Mouse (Mus musculus) left cerebral cortex, postnatal 14 days (tissue): ENCODE measurements around the gene Rtl10. TPM values are rescaled to one million over a fixed set of nuclear protein-coding genes. Genes with fewer than 3 reads are reported as not detected.

Experiments used
- DNase-seq, 2 experiments: peaks; one replicate each; pipeline ENCODE4 v3.0.0; 2021 to 2022; ENCODE audit warnings: low spot score in 2 of 2, mixed read lengths in 1 of 2
- intact Hi-C: fragments of 180-260 bp; cut with DNase I; formaldehyde crosslinking; loops from one replicate; pipeline ENCODE4 v1.15.1; 2025
- total RNA-seq, 2 experiments: library from RNA; stranded (reverse); gene quantifications; 2 replicates each; pipeline ENCODE4 v1.2.3; 2021

Rtl10 gene
- total RNA-seq, 2 experiments from 2014 or later: 6.7 to 8.8 TPM

DNA sequence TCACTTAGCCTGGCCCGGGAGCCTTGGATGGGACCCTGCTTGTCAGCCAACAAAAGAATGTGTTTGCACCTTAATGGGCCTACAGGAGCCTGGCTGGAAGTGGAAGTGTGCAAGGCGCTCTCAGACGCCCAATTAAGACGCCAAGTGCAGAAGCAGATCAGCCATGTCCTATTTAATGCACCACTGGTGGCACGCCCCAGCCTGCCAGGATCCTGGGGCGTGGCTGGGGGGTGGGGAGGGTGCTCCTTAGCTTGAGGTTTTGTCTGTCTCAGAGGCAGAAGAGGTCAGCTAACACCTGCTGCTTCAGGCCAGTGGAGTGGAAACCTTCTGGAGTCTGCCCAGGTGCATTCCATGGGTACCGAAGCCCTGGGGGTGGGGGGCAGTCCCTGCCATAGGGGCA is 19.0 kb upstream of the Rtl10 start:
- no peak for DNase-seq
- intact Hi-C loops: no loop called here

DNA sequence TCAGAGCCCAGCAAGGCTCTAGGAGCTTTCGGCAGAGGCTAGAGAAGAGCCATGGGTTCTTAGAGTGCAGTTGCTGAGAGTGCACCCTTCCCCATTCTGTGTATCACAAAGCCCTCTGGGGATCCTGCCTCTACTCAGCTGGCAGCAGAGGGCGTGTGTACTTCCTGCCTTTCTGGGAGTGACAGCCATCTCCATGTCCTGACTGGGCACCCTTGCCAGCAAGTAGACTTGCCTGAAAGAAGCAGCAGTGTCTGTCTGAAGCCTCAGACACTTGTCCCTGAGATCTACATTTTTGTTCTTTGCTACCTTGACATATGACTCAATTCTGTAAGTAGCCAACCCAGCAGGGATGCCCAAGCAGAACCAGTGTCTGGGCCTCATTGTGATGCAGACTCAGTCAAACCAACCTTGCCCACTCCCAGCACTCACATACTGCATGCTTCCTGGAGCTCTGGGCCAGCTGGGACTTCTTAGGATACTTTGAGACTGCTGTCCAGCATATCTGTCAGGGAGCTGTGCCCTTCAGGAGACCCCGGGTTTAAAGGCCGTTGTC is 17.7 kb upstream of the Rtl10 start:
- no peak for DNase-seq
- intact Hi-C loops: no loop called here

DNA sequence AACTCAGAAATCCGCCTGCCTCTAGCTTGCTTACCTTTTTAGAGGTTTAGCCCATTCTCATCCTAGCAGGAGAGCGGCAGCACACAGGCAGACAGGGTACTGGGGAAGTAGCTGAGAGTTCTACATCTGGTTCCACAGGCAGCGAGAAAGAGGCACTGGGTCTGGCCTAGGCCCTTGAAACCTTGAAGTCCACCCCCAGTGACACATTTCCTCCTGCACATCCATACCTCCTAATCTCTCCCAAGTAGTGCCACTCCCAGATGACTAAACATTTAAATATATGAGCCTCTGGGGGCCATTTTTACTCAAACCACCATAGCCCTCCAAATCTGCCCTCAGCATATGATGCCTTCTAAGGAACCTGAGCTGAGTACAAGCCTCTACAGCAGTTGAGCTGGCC is 16.3 kb upstream of the Rtl10 start:
- no peak for DNase-seq
- intact Hi-C loops: no loop called here

DNA sequence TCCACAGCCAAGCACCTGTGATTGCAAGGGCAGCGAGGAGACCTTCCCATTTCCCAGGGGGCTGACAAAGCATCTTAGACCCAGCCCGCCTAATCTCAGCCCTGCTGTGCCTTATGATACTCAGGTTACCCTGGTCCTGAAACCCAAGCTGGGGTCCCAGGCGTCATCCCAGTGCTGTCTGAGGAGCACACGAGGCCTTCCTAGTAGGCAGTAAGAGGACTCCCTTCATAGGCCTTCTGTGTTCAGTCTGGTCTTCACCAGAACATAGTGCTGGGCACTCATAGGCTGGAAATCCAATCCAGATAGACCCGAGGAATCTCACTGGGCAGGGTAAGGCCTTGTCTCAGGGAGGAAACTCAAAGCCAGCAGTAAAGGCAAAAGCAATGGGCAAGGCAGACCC is 14.9 kb upstream of the Rtl10 start:
- no peak for DNase-seq
- intact Hi-C loops: no loop called here

DNA sequence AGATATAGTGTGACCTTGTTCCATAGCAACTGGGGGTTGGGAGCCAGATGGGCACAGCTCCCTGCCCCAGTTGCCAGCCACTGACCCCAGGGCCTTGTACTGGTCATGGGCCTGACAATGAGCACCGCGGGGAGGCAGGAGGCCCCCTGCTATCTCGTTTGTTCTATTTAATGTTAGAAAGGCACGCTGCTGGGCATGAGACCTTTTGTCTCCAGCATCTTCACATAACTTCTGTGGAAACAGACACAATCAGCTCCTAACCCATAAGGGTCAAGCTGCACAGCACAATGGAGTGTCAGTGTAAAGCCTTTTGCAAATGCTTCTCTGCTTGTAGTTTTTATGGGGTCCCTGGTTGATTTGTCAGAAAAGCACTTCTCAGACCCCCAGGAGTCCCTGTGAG is 14.3 kb upstream of the Rtl10 start:
- DNase-seq: no peak
- intact Hi-C loops: no loop called here

DNA sequence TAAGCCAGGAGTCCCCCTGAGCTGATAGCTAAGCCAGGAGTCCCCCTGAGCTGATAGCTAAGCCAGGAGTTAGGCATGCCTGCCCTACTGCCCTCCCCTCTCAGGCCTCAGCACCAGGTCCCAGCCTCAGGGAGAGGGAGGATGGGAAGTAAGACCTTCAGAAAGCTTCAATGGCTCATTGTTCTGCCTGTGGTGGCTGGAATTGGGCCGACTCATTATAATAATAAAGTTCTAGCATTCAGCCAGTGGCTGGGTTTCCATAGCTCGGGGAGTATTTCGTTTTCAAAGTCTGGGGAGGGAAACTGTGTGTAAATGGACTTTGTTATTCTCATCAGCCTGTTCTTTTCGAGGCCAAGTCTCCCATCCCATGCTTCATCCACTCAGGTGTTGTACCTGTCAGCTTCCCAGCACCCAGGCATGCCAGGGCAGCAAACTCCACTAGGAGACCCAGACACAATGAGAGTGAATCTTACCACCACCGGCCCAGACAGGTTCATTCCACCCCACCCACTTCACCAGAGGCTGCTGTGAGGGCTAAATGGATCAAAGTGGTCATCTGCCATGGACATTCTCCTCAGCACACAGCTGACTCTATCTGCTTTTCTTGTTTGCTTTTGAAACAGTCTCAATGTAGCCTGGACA is 13.8 kb upstream of the Rtl10 start:
- no peak for DNase-seq
- intact Hi-C loops: no loop called here

DNA sequence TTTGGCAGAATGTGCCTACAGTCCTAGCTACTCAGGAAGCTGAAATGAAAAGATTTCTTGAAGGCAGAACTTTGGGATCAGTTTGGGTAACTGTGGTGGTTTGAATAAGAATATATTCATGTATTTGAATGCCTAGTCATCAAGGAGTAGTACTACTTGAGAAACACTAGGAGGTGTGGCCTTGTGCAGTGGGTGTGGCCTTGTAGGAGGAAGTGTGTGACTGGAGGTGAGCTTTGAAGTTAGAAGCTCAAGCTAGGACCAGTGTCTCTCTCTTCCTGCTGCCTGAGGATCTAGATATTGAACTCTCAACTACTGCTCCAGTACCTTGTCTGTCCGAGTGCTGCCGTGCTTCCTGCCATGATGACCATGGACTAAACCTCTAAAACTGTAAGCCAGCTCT is 12.6 kb upstream of the Rtl10 start:
- DNase-seq: no peak
- intact Hi-C loops: no loop called here

DNA sequence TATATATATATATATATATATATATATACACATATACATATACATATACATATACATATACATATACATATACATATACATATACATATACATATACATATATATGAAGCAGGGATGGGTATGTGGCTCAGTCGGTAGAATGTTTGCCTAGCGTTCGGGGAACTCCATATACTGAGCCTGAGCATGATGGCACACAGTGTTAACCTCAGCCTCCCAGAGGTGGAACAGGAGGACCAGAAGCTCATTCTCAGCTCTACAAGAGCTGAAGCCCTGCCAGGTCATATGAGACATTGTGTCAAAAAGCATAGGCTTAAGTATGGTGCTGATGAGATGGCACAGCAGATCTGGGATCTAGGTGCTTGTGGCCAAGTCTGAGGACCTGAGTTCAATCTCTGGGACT is 8.4 kb upstream of the Rtl10 start:
- DNase-seq: no peak
- intact Hi-C loops: no loop called here

DNA sequence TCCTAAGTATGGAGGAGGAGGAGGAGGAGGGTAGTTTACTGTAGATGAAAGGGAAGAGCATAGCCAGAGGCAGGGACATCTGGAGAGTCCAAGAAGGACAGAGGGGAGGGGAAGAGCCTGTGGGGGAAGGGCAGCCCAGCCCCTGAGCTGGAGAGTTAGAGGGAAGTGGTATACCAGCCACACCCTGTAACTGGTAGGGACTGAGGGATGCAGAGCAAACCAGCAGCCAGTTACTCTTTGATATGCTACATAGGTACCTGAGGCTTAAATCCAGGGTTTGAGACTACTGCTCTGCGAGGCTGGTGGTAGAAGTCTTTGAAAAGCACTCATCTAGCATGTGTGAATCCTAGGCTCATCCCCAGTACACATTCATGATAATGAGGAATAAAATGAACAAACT is 7.8 kb upstream of the Rtl10 start:
- DNase-seq: no peak
- intact Hi-C loops: no loop called here

DNA sequence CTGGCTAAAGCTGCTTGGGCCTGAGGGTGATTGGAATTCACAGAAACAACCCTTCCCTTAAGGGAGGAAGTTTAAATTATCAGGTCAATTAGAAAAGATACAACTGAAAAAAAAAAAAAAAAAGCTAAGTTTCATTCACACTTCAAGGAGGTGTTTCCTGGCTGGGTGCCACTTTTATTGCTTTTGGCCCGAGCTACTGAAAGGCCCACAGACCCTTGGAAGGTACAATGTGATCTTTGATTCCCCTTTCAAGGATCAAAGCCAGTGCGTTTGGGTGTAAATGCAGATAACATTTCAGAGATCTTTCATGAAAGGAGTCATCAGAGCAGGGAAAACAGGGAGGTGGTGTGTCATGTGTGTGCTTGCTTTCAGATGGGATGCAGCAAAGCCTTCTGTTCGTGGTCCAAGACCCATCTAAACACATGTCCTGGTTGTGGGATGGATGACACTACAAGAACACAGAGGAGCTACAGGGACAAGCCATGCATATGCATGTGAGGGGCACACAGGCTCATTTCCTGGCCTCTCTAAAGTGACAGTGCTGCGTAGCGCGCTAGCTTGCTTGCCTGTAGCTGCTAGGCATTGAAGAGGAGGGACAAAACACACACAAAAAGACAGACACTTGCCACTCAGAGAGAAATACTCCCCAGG is 711 bp upstream of the Rtl10 start:
- peak; percentile 14 to 52 for DNase-seq
- intact Hi-C loops: no loop called here

DNA sequence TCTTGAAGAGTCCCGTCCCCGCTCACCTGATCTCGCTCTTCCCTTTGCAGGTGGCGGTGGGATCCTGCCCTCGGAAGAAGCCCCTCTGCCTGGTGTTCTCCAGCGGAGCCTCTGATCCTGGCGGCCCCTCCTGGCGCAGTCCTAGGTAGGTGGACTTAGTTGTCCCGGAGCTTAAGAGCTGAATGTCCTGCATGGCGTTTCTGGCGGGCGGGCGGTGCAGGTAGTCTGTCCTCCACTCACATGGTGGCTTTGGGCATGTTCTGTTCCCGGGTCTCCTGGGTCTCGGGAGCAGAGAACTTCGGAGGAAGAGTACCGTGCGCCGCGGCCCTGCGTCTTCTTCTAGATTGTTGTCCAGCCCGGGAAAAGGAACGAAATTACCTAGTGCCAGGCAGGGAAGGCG is 295 bp downstream of the Rtl10 start:
- peak in 1 of 2 experiments; percentile 16 for DNase-seq

DNA sequence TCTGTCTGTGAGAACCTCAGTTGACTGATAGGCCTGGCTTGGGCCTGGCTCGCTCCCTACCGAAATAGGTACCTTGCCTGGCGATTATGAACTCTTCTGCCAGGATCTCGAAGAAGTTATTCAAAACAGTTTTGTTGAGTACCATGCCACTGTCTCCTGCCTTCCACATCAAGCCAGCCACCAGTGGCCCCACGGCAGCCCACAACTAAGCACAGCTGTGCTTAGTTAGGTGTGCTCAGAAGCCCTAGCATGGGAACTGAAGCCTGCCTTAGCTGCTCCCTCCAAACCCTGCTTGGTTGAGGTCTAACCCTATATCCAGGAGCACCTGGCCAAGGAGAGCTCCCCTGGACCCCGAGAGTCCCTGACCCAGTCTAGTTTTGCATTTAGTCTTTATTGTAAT is 2.8 kb downstream of the Rtl10 start:
- intact Hi-C loops: no loop called here
- no peak for DNase-seq

More for the DNA sequence above, 295 bp downstream of the Rtl10 start:
- intact Hi-C loops: no loop called here

DNA sequence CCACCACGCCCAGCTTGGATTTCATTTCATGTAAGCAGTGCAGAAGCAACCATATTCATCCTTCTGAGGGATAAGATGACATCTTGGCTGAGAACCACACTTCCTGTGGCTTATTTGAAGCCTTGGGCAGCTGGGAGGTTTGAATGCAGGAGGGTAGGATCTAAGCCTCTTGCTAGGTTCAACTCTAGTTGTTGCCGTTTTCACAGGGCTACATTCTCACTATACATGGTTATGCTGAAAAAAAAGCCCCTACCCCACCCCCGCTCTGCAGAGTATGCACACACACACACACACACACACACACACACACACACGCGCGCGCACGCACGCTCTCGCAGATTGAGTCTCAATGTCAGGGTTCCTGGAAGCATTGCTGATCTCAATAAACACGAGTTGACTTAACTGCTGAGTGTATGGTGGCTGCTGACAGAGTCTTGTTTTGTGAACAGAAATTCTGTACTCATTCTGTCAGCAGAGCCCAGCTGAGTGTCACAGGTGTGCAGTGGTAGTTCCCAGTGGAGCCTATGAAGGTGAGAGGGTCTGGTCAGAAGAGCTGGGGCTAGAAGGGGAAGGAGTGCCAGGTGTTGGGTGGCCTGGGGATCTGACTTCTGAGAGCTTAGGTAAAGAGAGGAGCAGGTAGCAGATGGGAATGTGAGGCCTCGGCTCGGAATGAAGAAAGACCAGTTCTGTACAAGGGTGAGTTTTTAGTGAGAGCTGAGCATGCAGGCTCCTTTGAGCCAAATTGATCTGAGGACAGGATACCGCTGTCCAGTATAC is 5.1 kb downstream of the Rtl10 start:
- DNase-seq: no peak
- intact Hi-C loops: no loop called here

DNA sequence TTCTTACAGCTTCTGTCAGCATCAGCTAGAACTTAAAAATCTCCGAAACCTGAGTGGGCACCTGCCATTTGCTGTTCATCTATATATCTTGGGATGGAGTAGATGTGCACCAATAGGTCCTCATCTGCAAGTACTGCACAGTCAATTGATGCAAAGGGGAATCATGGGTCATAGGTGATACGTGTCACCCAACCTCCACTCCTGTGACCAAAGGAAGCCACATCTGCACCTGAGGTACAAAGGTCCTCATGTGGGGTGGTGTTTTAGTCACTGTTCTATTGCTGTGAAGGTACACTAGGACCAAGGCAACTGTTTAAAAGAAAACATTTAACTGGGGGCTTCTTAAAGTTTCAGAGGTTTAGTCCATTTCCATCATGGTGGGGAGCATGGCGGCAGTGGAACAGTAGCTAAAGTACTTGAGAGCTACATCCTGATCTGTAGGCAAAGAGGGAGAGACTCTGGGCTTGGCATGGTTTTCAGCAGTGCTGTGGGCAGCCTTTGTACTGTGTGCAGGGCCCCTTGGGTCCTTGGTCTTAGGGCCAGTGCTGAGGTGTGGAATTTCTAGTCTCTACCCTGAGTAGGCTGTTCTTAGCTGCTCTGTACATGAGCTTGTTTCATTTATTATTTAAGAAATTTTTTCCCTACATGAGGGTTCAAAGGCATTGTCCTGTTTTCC is 8.0 kb downstream of the Rtl10 start:
- intact Hi-C loops: no loop called here
- no peak for DNase-seq

DNA sequence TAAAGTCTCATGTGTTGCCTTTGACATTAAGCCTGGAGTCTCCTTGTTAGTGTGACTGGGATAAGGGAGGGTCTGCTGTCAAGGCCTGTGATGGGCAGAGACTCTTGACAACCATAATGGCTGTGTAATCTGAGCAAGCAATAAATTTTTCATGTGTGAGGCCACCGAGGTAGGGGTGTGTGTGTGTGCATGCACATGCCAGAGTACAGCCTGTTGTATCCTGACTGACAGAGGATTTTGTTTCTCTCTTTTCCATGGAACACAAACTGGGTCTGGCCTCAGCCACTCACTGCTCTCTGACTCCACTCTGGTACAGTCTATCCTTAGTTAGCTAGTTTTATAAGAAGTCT is 8.5 kb downstream of the Rtl10 start:
- intact Hi-C loops: no loop called here
- no peak for DNase-seq

DNA sequence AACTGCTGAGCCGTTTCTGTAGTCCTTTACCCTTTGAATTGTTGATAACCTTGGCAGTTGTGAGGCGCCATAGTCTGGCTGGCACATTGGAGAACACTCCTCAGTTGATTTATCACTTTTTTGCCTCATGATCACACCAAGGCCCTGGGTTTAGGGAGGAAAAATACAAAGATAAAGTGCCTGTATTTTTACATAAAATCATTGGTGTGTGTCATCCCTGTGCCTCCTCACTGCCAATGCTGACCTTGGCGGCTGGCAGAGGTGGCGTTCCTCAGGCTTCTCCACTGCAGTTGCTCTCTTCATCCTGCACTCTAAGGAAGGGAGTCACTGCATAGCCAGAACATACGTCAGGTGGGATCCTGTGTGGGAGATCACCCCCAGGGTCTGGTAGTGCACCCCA is 13.0 kb downstream of the Rtl10 start:
- no peak for DNase-seq
- intact Hi-C loops: loop anchor here (5.0 kb wide), 1 partner anchor 64 kb away; no protein-coding TSS in a partner anchor

DNA sequence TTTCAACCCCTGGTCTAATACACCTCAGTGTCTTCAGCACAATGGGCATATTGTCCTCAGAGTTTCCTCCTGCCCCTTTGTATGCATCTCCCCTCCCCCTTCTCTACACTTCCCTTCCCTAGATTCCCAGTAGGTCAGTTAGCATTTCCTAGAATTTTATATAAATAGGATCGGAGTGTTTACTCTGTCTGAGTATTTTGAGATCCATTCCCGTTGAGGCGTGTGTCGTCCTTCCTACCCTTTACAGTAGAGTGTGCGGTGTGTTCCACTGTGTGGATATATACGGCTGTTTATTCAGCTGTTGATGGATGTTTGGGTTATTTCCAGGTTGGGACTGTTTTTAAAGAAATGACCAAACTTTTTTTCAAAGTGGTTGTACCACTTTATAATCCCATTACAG is 14.8 kb downstream of the Rtl10 start:
- intact Hi-C loops: loop anchor here (5.0 kb wide), 1 partner anchor 66 kb away; no protein-coding TSS in a partner anchor
- DNase-seq: no peak

DNA sequence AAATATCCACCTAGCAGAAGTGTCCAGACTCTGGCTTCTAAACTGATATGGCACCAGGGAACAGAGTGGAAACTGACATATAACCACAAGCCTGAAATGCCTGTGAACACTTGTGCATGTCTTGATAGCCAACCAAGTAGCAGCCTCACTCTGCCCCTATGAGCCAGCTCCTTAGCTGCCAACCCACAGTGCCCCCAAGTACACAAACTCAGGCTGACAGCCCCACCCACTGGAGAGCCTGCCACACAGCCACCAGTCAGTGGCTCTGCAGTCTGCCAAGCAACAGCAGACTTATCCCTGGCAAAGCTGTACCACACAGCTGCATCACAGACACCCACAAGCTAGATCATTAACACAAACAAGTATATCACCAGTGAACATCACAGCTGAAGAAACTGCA is 19.4 kb downstream of the Rtl10 start:
- DNase-seq: peak; percentile 31 to 69
- intact Hi-C loops: no loop called here

DNA sequence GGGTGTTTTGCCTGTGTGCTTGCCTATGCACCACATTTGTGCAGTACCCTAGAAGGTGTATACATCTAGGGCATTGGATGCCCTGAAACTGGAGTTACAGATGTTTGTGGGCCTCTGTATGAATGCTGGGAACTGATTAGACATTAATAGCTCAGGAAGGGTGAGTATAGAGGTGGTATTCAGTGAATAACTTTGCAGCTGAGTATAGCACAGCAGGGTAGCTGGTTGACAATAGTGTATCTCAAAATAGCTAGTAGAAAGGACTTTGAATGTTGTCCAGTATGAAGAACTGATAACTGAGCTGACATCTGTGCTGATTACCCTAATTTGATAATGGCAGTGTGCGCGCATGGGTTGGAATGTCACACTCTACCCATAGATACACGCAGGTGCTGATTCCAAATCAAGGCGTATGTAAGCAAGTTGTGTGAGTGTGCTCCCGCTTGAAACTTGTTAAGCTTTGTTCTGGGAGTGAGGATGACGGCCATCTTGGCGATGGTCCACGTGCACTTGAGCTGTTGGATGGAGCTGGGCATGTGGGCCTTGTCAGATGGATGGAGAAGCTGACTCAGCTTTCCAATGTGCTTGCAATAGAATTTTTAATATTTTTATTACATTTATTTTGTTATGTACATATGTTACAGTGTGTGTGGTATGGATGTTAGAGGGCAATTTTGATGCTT is 25.0 kb downstream of the Rtl10 start:
- no peak for DNase-seq
- intact Hi-C loops: no loop called here

DNA sequence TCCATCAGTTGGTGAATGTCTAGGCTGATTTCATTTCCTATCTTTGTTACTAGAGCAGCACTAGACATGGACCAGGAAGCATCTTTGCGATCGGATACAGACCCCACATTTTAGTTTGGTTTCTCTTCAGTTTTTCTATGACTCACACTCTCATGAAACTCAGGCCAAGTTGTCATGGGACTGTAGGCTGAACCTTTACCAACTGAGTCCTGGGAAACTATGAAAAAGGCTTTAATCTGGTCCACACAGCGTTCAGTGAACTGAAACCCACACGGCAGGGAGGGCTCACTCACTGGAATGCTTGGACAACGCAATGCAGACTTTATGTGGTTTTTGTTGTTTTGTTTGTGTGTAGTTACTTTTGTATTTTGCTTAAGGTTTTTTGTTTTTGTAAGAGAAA is 30.0 kb downstream of the Rtl10 start:
- intact Hi-C loops: no loop called here
- DNase-seq: no peak
